Mouse (Mus musculus) thymus, adult 2 months (tissue): ENCODE data around the gene Anapc5.

Experiments used
- CTCF ChIP-seq: fragments of 200-500 bp; IDR thresholded peaks from 2 replicates; pipeline ENCODE4 v1.5.1; 2012; ENCODE audit warnings: mild to moderate bottlenecking, control low read depth, low read length, moderate library complexity, borderline replicate concordance; ENCODE audit not compliant: control insufficient read depth, poor library complexity, insufficient read depth; ENCODE audit errors: extremely low read depth
- POLR2A ChIP-seq: fragments of 200-500 bp; IDR thresholded peaks from 2 replicates; pipeline ENCODE4 v1.6.1; 2012; ENCODE audit warnings: mild to moderate bottlenecking, low read length, control low read depth, moderate library complexity; ENCODE audit not compliant: control insufficient read depth, poor library complexity, insufficient read depth; ENCODE audit errors: extremely low read depth

- TF ChIP-seq CTCF (no peak), POLR2A (peak; percentile 99)
These were observed 28.6 kb upstream of the Anapc5 start, which contains the start of gene Rnf34 for GRCm38 (mm10) chr5:122849521-122850318.
